Mouse (Mus musculus) gastrocnemius, postnatal 10 days (tissue): ENCODE measurements around the gene Sp7. TPM values are rescaled to one million over a fixed set of nuclear protein-coding genes. Genes with fewer than 3 reads are reported as not detected.

Experiments
- DNase-seq: peaks from one replicate; pipeline ENCODE4 v3.0.0; 2021; ENCODE audit warnings: mixed read lengths
- long read RNA-seq, 2 experiments: library from polyadenylated mRNA; stranded (forward); transcript quantifications; one replicate each; pipeline ENCODE4 v2.0.0; 2021
- total RNA-seq, 2 experiments: library from RNA; stranded (reverse); gene quantifications; 2 replicates each; pipeline ENCODE4 v1.2.3; 2021

Gene Sp7
- total RNA-seq = 1 to 10 TPM in 1 of 2 experiments, under 1 TPM in 1; 0.14 to 7.4 TPM
- long read RNA-seq, experiment 1, partial matches to known transcripts = 2 of 6 reads
- long read RNA-seq, experiment 1, other reads (novel, unspliced or antisense) = 0 of 6 reads
- long read RNA-seq, experiment 2 = 0 reads

GRCm38 (mm10) chr15:102366733-102367344 is at the start of gene Sp7:
Gene Sp7, minus strand, starts transcription at chr15:102367182.
- no peak for DNase-seq

GRCm38 (mm10) chr15:102413687-102414086 is 46.7 kb upstream of the Sp7 start:
- DNase-seq = no peak

- no peak for DNase-seq
These were observed 44.1 kb upstream of the Sp7 start for GRCm38 (mm10) chr15:102411077-102411476.

GRCm38 (mm10) chr15:102409286-102409685 is 42.3 kb upstream of the Sp7 start:
- DNase-seq = no peak

- DNase-seq = no peak
These were observed 41.7 kb upstream of the Sp7 start for GRCm38 (mm10) chr15:102408558-102409130.

GRCm38 (mm10) chr15:102407681-102408557 is 40.9 kb upstream of the Sp7 start:
- no peak for DNase-seq

- DNase-seq = no peak
These were observed 40.1 kb upstream of the Sp7 start for GRCm38 (mm10) chr15:102406912-102407580.

- DNase-seq = peak; percentile 84
These were observed 39.4 kb upstream of the Sp7 start for GRCm38 (mm10) chr15:102406196-102406911.

- peak; percentile 94 for DNase-seq
These were observed 38.7 kb upstream of the Sp7 start, which contains the start of gene Sp1 for GRCm38 (mm10) chr15:102405489-102406195. Gene Sp1, plus strand, starts transcription at chr15:102406143.

- no peak for DNase-seq
These were observed 37.9 kb upstream of the Sp7 start for GRCm38 (mm10) chr15:102404608-102405488.

GRCm38 (mm10) chr15:102402210-102402609 is 35.2 kb upstream of the Sp7 start:
- no peak for DNase-seq

GRCm38 (mm10) chr15:102401278-102401677 is 34.3 kb upstream of the Sp7 start:
- DNase-seq = no peak

GRCm38 (mm10) chr15:102400476-102401045 is 33.6 kb upstream of the Sp7 start:
- no peak for DNase-seq

- peak; percentile 88 for DNase-seq
These were observed 32.5 kb upstream of the Sp7 start for GRCm38 (mm10) chr15:102399229-102400221.

- peak; percentile 22 for DNase-seq
These were observed 31.6 kb upstream of the Sp7 start for GRCm38 (mm10) chr15:102398629-102399028.

GRCm38 (mm10) chr15:102395061-102395460 is 28.1 kb upstream of the Sp7 start:
- DNase-seq = no peak

- no peak for DNase-seq
These were observed 26.6 kb upstream of the Sp7 start for GRCm38 (mm10) chr15:102393584-102394014.

GRCm38 (mm10) chr15:102392520-102392919 is 25.5 kb upstream of the Sp7 start:
- no peak for DNase-seq
